Mouse (Mus musculus) kidney, adult 18-20 months (tissue): ENCODE measurements around the gene Pes1.
A peak's percentile ranks its signal among the peaks of the same experiment; 100 is the strongest.

Experiments
- DNase-seq: peaks from one replicate; pipeline ENCODE4 v3.0.0; 2021

The Pes1 gene

GRCm38 (mm10) chr11:3964416-3965172, 819 bp downstream of the Pes1 start:
- no peak for DNase-seq

GRCm38 (mm10) chr11:3969837-3970236, 6.1 kb downstream of the Pes1 start:
- peak; percentile 53 for DNase-seq

- peak; percentile 2 for DNase-seq
Observed at GRCm38 (mm10) chr11:3970361-3970760, 6.6 kb downstream of the Pes1 start.

GRCm38 (mm10) chr11:3973081-3973480, 9.3 kb downstream of the Pes1 start:
- DNase-seq = no peak

- DNase-seq = no peak
Observed at GRCm38 (mm10) chr11:3974311-3974710, 10.5 kb downstream of the Pes1 start.

GRCm38 (mm10) chr11:3976678-3977077, 12.9 kb downstream of the Pes1 start, which contains the start of gene 4930556J24Rik:
Gene 4930556J24Rik (minus strand): TSS chr11:3976778.
- no peak for DNase-seq

GRCm38 (mm10) chr11:3978421-3978820, 14.6 kb downstream of the Pes1 start:
- no peak for DNase-seq

- no peak for DNase-seq
Observed at GRCm38 (mm10) chr11:3981536-3981935, 17.8 kb downstream of the Pes1 start.

GRCm38 (mm10) chr11:3982275-3983209, 18.8 kb downstream of the Pes1 start:
- peak; percentile 69 for DNase-seq

GRCm38 (mm10) chr11:3983291-3983862, 19.6 kb downstream of the Pes1 start, which contains the start of gene Gal3st1:
Gene Gal3st1 (plus strand): TSS chr11:3983636.
- peak; percentile 66 for DNase-seq

GRCm38 (mm10) chr11:3983863-3984745, 20.3 kb downstream of the Pes1 start:
- DNase-seq = peak; percentile 79

- peak; percentile 59 for DNase-seq
Observed at GRCm38 (mm10) chr11:3989748-3990147, 26.0 kb downstream of the Pes1 start.

GRCm38 (mm10) chr11:3993132-3993531, 29.4 kb downstream of the Pes1 start:
- no peak for DNase-seq

- DNase-seq = no peak
Observed at GRCm38 (mm10) chr11:3993914-3994313, 30.1 kb downstream of the Pes1 start.

GRCm38 (mm10) chr11:3995511-3995910, 31.7 kb downstream of the Pes1 start:
- no peak for DNase-seq

GRCm38 (mm10) chr11:3996840-3997239, 33.1 kb downstream of the Pes1 start:
- DNase-seq = no peak

- peak; percentile 11 for DNase-seq
Observed at GRCm38 (mm10) chr11:3997978-3998720, 34.4 kb downstream of the Pes1 start.

GRCm38 (mm10) chr11:3999547-3999946, 35.8 kb downstream of the Pes1 start:
- no peak for DNase-seq

GRCm38 (mm10) chr11:4001603-4002002, 37.8 kb downstream of the Pes1 start:
- peak; percentile 81 for DNase-seq

GRCm38 (mm10) chr11:4005220-4005805, 41.5 kb downstream of the Pes1 start:
- DNase-seq = no peak

GRCm38 (mm10) chr11:4006462-4006861, 42.7 kb downstream of the Pes1 start:
- no peak for DNase-seq
